Mouse (Mus musculus): Measurements from ENCODE around the gene Hoxc10.

Hoxc10 gene

GRCm38 (mm10) chr15:102969296-102969695 lies 2.7 kb downstream of the Hoxc10 start:
- DNase-seq: no peak

- DNase-seq: no peak
Measured at GRCm38 (mm10) chr15:102970740-102971139, 4.1 kb downstream of the Hoxc10 start.

- no peak for DNase-seq
Measured at GRCm38 (mm10) chr15:102972254-102972653, 5.7 kb downstream of the Hoxc10 start.

- DNase-seq: no peak
Measured at GRCm38 (mm10) chr15:102972753-102973152, 6.2 kb downstream of the Hoxc10 start.

GRCm38 (mm10) chr15:102975034-102975433 lies 8.4 kb downstream of the Hoxc10 start:
- DNase-seq: no peak

- no peak for DNase-seq
Measured at GRCm38 (mm10) chr15:102975688-102976111, 9.1 kb downstream of the Hoxc10 start.

GRCm38 (mm10) chr15:102976171-102976570 lies 9.6 kb downstream of the Hoxc10 start, which contains the start of gene Hoxc9:
Gene Hoxc9, plus strand, starts transcription at chr15:102976439.
- no peak for DNase-seq

GRCm38 (mm10) chr15:102976631-102977422 lies 10.2 kb downstream of the Hoxc10 start:
- no peak for DNase-seq

GRCm38 (mm10) chr15:102977423-102977974 lies 10.9 kb downstream of the Hoxc10 start:
- DNase-seq: no peak

GRCm38 (mm10) chr15:102978615-102979515 lies 12.3 kb downstream of the Hoxc10 start:
- no peak for DNase-seq

GRCm38 (mm10) chr15:102979936-102980335 lies 13.3 kb downstream of the Hoxc10 start:
- no peak for DNase-seq

GRCm38 (mm10) chr15:102980352-102980751 lies 13.8 kb downstream of the Hoxc10 start:
- no peak for DNase-seq

GRCm38 (mm10) chr15:102980912-102981311 lies 14.3 kb downstream of the Hoxc10 start:
- DNase-seq: no peak

GRCm38 (mm10) chr15:102981379-102982288 lies 15.0 kb downstream of the Hoxc10 start:
- no peak for DNase-seq

- DNase-seq: no peak
Measured at GRCm38 (mm10) chr15:102983716-102984115, 17.1 kb downstream of the Hoxc10 start.

- no peak for DNase-seq
Measured at GRCm38 (mm10) chr15:102984521-102984920, 17.9 kb downstream of the Hoxc10 start.

GRCm38 (mm10) chr15:102984925-102985324 lies 18.3 kb downstream of the Hoxc10 start:
- DNase-seq: no peak

- peak; percentile 86 to 87 for DNase-seq
Measured at GRCm38 (mm10) chr15:102987124-102987833, 20.7 kb downstream of the Hoxc10 start.

- DNase-seq: no peak
Measured at GRCm38 (mm10) chr15:102988078-102988477, 21.5 kb downstream of the Hoxc10 start.

GRCm38 (mm10) chr15:102990461-102991397 lies 24.1 kb downstream of the Hoxc10 start, which contains the start of gene Hoxc8:
Gene Hoxc8, plus strand, starts transcription at chr15:102990607.
- no peak for DNase-seq
